Mouse (Mus musculus) embryonic fibroblast, embryonic 13.5 days (primary cell): ENCODE measurements around the gene Dock8.

ENCODE experiments used
- CTCF ChIP-seq: IDR thresholded peaks from 2 replicates; pipeline ENCODE4 v1.5.1; 2011; ENCODE audit warnings: mild to moderate bottlenecking, control low read depth, low read length, moderate library complexity, borderline replicate concordance; ENCODE audit not compliant: insufficient read depth
- POLR2A ChIP-seq: IDR thresholded peaks from 2 replicates; pipeline ENCODE4 v1.6.1; 2011; ENCODE audit warnings: low read depth, mild to moderate bottlenecking, control low read depth, low read length, moderate library complexity

- TF ChIP-seq CTCF, result no peak
- TF ChIP-seq POLR2A, result no peak
Observed at GRCm38 (mm10) chr19:25230058-25230974, 231.0 kb downstream of the Dock8 start.
